Mouse (Mus musculus) forebrain, embryonic 10.5 days (tissue): ENCODE results near the gene Ccdc85c. TPM values are rescaled to one million over a fixed set of nuclear protein-coding genes. Genes with fewer than 3 reads are reported as not detected.

Source experiments
- DNase-seq: peaks from one replicate; pipeline ENCODE4 v3.0.0-alpha.2; 2017; ENCODE audit warnings: low spot score; ENCODE audit errors: extremely low spot score
- H3K27ac ChIP-seq: fragments of 300-500 bp; sonication (generic); 2 replicates; pipeline ENCODE4 v1.5.1; 2016; ENCODE audit warnings: mild to moderate bottlenecking
- H3K27me3 ChIP-seq: fragments of 300-500 bp; sonication (generic); 2 replicates; pipeline ENCODE4 v1.6.1; 2016; ENCODE audit warnings: mild to moderate bottlenecking; ENCODE audit not compliant: poor library complexity, severe bottlenecking
- H3K36me3 ChIP-seq: fragments of 300-500 bp; sonication (generic); replicated peaks from 2 replicates; pipeline ENCODE4 v1.6.1; 2016; ENCODE audit warnings: mild to moderate bottlenecking, moderate library complexity
- H3K4me1 ChIP-seq: fragments of 300-500 bp; sonication (generic); 2 replicates; pipeline ENCODE4 v1.6.1; 2016
- H3K4me3 ChIP-seq: fragments of 300-500 bp; sonication (generic); 2 replicates; pipeline ENCODE4 v1.5.1; 2016; ENCODE audit warnings: mild to moderate bottlenecking, moderate library complexity
- H3K9me3 ChIP-seq: fragments of 300-500 bp; sonication (generic); 2 replicates; pipeline ENCODE4 v1.6.1; 2016; ENCODE audit warnings: mild to moderate bottlenecking, moderate library complexity
- WGBS: fragments of 180-500 bp; shearing (Covaris S2); methylation state at CpG from one replicate; pipeline ENCODE4 v1.1.7; 2016; 5-methylcytosine and 5-hydroxymethylcytosine counted together
- polyA plus RNA-seq: library from polyadenylated mRNA; unstranded; fragments of >200 nt; fragmentation: Nextera tagmentation; extraction: Ambion mirVana; gene quantifications from 2 replicates; pipeline ENCODE4 v1.2.1, GENCODE M21; 2016

Gene Ccdc85c
- polyA plus RNA-seq, 1 experiment from 2014 or later: 14.6 TPM

GRCm38 (mm10) chr12:108230077-108230476 lies 45.1 kb downstream of the Ccdc85c start:
- peaks cover 4% of the 10 kb centered on the region; the same call in 1 of the 2 replicates for H3K36me3 ChIP-seq
- H3K27ac ChIP-seq: 0 out of 2 replicates have a peak overlapping the region, but pooled peaks have one; percentile 58
- peaks cover 88% of the 10 kb centered on the region for H3K4me1 ChIP-seq
- peaks cover 6% of the 10 kb centered on the region; the same call in 1 of the 2 replicates for H3K9me3 ChIP-seq
- H3K4me3 ChIP-seq: no peak overlapping the region
- no peaks in the 10 kb centered on the region for H3K27me3 ChIP-seq
- DNase-seq: no peak
- WGBS: 81% methylated on average over 12 of the region's 12 CpGs

DNA sequence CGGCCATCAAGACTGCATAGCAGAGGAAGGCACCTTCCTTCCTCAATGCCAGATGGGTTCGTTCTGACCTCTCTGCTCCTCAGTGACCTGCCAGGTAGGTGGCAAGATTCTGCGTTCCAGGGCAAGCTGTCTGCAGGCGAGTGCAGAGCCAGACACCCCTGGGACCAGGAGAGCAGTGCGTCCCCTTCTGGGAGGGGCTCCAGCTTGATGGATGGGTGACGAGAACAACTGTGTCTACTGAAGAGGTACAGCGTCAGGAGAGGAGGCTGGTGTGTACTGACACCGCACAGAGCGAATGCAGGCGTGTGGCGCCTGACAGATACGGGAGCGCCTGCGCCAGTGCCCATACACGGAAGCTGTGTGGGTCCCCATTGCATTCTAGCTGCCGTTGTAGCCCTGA lies 47.7 kb downstream of the Ccdc85c start:
- H3K36me3 ChIP-seq: no peaks in the 10 kb centered on the region
- H3K27ac ChIP-seq: peak overlapping the region; percentile 32
- H3K4me3 ChIP-seq: no peak overlapping the region
- no peaks in the 10 kb centered on the region for H3K9me3 ChIP-seq
- H3K4me1 ChIP-seq: peaks cover 88% of the 10 kb centered on the region
- no peak for DNase-seq
- no peaks in the 10 kb centered on the region for H3K27me3 ChIP-seq
- 92% methylated on average over 16 of the region's 16 CpGs for WGBS

GRCm38 (mm10) chr12:108226941-108227340 lies 48.3 kb downstream of the Ccdc85c start:
- 89% methylated on average over 12 of the region's 12 CpGs for WGBS
- no peak overlapping the region for H3K4me3 ChIP-seq
- H3K36me3 ChIP-seq: no peaks in the 10 kb centered on the region
- no peaks in the 10 kb centered on the region for H3K9me3 ChIP-seq
- no peak for DNase-seq
- no peaks in the 10 kb centered on the region for H3K27me3 ChIP-seq
- peaks cover 85% of the 10 kb centered on the region for H3K4me1 ChIP-seq
- H3K27ac ChIP-seq: peak overlapping the region; percentile 32

DNA sequence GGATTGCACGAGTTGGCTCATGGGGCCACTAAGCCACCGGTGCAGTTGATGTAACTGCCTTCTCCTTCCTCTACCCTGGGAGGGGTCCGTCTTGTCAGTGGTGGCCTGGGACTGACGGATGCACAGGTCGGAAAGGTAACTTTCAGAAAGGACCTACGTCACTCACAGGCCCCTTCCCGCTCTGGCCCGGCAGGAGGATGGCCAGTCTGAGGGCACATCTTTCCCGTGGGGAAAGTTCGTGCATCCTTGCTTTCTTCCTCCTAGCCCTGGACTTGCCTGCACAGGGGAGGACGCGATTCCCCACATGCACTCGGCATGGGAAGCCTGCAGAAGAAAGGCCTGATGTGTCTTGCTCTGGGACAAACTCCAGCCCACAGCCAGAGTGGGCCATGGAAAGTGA lies 49.0 kb downstream of the Ccdc85c start:
- H3K4me1 ChIP-seq: peaks cover 85% of the 10 kb centered on the region
- H3K4me3 ChIP-seq: no peak overlapping the region
- H3K27me3 ChIP-seq: no peaks in the 10 kb centered on the region
- H3K36me3 ChIP-seq: peaks cover 2% of the 10 kb centered on the region; the same call in 1 of the 2 replicates
- peak overlapping the region; percentile 32; the same call in 1 of the 2 replicates for H3K27ac ChIP-seq
- no peak for DNase-seq
- 85% methylated on average over 13 of the region's 13 CpGs for WGBS
- H3K9me3 ChIP-seq: no peaks in the 10 kb centered on the region

DNA sequence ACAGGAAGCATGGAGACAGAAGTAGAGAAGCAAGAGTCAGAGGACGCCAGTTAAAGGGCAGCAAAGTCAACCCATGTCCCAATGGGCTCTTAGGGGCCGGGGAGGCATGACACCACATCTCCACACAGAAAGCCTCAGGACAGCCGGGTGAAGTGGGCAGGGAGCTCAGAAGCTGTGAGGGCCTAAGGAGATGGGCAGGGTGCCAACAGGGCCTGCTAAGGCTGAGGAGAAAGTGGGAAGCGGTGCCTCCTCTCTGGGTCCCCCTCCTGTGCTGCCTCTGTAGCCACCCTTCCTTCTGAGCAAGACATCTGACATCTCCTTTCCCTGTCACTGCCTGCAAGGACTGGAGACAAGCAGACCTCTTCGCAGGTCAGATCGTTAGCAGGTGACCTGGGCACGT lies 49.4 kb downstream of the Ccdc85c start:
- WGBS: 84% methylated on average over 7 of the region's 7 CpGs
- no peak overlapping the region for H3K27ac ChIP-seq
- H3K9me3 ChIP-seq: no peaks in the 10 kb centered on the region
- H3K4me1 ChIP-seq: peaks cover 85% of the 10 kb centered on the region
- H3K4me3 ChIP-seq: no peak overlapping the region
- H3K27me3 ChIP-seq: no peaks in the 10 kb centered on the region
- DNase-seq: no peak
- peaks cover 3% of the 10 kb centered on the region; the same call in 1 of the 2 replicates for H3K36me3 ChIP-seq

GRCm38 (mm10) chr12:108223357-108223756 lies 51.9 kb downstream of the Ccdc85c start:
- 39% methylated on average over 8 of the region's 8 CpGs for WGBS
- H3K36me3 ChIP-seq: peaks cover 9% of the 10 kb centered on the region; the same call in 1 of the 2 replicates
- H3K4me1 ChIP-seq: peaks cover 95% of the 10 kb centered on the region
- H3K27me3 ChIP-seq: no peaks in the 10 kb centered on the region; the same call in 1 of the 2 replicates
- DNase-seq: no peak
- H3K9me3 ChIP-seq: no peaks in the 10 kb centered on the region
- H3K27ac ChIP-seq: 0 out of 2 replicates have a peak overlapping the region, but pooled peaks have one; percentile 41
- no peak overlapping the region for H3K4me3 ChIP-seq

DNA sequence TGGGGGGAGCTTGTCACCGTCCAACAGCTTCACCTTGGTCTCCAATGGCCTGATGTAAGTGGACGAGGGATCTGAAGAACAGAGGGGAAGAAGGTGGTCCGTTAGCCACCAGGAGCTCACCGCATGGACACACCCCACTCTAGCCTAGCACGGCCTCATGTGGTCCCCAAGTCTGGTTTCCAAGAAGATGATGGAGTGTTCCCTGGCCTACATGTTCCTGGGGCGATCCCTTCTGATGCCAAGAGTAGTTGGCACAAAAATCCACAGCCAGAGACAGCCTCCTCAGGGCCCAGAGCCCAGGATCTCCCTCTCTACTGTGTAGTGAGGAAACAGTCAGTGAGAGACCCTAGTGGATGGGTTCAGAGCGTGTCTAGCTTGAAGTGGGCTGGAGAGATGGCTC lies 53.5 kb downstream of the Ccdc85c start:
- no peak overlapping the region for H3K27ac ChIP-seq
- peaks cover under 1% of the 10 kb centered on the region; the same call in 1 of the 2 replicates for H3K27me3 ChIP-seq
- H3K4me1 ChIP-seq: peaks cover 98% of the 10 kb centered on the region
- H3K36me3 ChIP-seq: peaks cover 9% of the 10 kb centered on the region; the same call in 1 of the 2 replicates
- no peak overlapping the region for H3K4me3 ChIP-seq
- WGBS: 91% methylated on average over 7 of the region's 7 CpGs
- no peaks in the 10 kb centered on the region for H3K9me3 ChIP-seq
- no peak for DNase-seq

DNA sequence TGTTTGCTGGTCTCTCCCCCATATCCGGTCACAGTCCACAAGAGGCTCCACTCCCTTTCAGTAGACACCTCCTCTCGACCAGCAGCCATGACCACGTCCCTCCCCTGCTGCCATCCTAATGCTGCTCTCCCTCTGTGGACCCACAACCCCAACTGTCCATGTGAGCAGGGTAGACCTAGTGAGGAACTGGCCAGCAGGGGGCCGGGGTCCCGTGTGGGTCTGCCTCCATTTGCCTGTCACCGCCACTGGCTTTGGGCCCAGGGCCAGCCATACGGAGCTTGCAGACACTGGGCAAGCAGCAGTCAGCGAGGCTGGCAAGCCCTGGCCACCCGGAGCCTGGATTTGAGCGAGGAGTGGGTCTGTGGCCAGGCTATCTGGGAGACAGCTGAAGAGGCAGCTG lies 54.0 kb downstream of the Ccdc85c start:
- peaks cover 5% of the 10 kb centered on the region; the same call in 1 of the 2 replicates for H3K27me3 ChIP-seq
- DNase-seq: no peak
- no peak overlapping the region for H3K4me3 ChIP-seq
- peaks cover 98% of the 10 kb centered on the region for H3K4me1 ChIP-seq
- WGBS: 76% methylated on average over 10 of the region's 10 CpGs
- peaks cover 9% of the 10 kb centered on the region; the same call in 1 of the 2 replicates for H3K36me3 ChIP-seq
- no peaks in the 10 kb centered on the region for H3K9me3 ChIP-seq
- peak overlapping the region; percentile 56 for H3K27ac ChIP-seq

DNA sequence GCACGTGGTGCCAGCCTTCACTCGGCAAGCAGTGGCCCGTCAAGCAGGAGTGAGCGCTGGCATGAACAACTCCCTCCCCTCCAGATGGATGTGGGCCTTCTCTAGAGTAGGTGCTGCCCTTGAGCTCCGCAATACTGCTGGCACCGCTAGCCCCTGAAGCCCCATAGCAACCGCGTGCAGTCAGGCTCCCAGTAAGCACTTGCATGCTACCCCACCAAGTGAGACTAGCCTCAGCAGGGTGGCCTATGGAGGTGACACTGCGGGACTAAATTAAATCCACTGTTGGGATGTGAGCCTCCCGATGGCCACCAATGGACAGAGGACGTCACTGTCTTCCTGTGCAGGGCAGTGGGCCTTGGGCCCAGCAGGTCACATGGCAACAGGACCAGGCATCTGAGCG lies 54.6 kb downstream of the Ccdc85c start:
- DNase-seq: no peak
- peaks cover 9% of the 10 kb centered on the region; the same call in 1 of the 2 replicates for H3K36me3 ChIP-seq
- H3K9me3 ChIP-seq: no peaks in the 10 kb centered on the region
- no peak overlapping the region for H3K4me3 ChIP-seq
- H3K4me1 ChIP-seq: peaks cover 95% of the 10 kb centered on the region
- H3K27ac ChIP-seq: peak overlapping the region; percentile 56
- 71% methylated on average over 12 of the region's 12 CpGs for WGBS
- H3K27me3 ChIP-seq: peaks cover 9% of the 10 kb centered on the region; the same call in 1 of the 2 replicates

GRCm38 (mm10) chr12:108219825-108220616 lies 55.2 kb downstream of the Ccdc85c start:
- DNase-seq: no peak
- 79% methylated on average over 21 of the region's 21 CpGs for WGBS
- H3K4me3 ChIP-seq: no peak overlapping the region
- peaks cover 9% of the 10 kb centered on the region; the same call in 1 of the 2 replicates for H3K36me3 ChIP-seq
- peaks cover 13% of the 10 kb centered on the region; the same call in 1 of the 2 replicates for H3K27me3 ChIP-seq
- peak overlapping the region; percentile 56 for H3K27ac ChIP-seq
- H3K4me1 ChIP-seq: peaks cover 93% of the 10 kb centered on the region
- H3K9me3 ChIP-seq: no peaks in the 10 kb centered on the region

- 73% methylated on average over 15 of the region's 15 CpGs for WGBS
Observed at GRCm38 (mm10) chr12:108219163-108219562, 56.1 kb downstream of the Ccdc85c start.

GRCm38 (mm10) chr12:108217572-108217971 lies 57.7 kb downstream of the Ccdc85c start:
- Histone ChIP-seq H3K27me3 (peaks cover 28% of the 10 kb centered on the region), H3K36me3 (peaks cover 9% of the 10 kb centered on the region; the same call in 1 of the 2 replicates), H3K4me3 (no peak overlapping the region), H3K27ac (peak overlapping the region; percentile 1; the same call in 1 of the 2 replicates), H3K9me3 (no peaks in the 10 kb centered on the region), H3K4me1 (peaks cover 93% of the 10 kb centered on the region)
- WGBS: 68% methylated on average over 5 of the region's 5 CpGs
- DNase-seq: no peak

More at GRCm38 (mm10) chr12:108219163-108219562, 56.1 kb downstream of the Ccdc85c start:
- DNase-seq: no peak
- peaks cover 93% of the 10 kb centered on the region for H3K4me1 ChIP-seq
- H3K27me3 ChIP-seq: peaks cover 22% of the 10 kb centered on the region
- no peaks in the 10 kb centered on the region for H3K9me3 ChIP-seq
- no peak overlapping the region for H3K4me3 ChIP-seq
- H3K27ac ChIP-seq: peak overlapping the region; percentile 56
- peaks cover 9% of the 10 kb centered on the region; the same call in 1 of the 2 replicates for H3K36me3 ChIP-seq
